Mouse (Mus musculus): ENCODE results near the gene Gm13285.
"Not testable (repeated sequence)": the region's sequence is repeated elsewhere in the genome, so short reads cannot be mapped to it uniquely, and the experiment has no call there.

Gm13285 gene

GRCm38 (mm10) chr4:88793936-88794675, 5.4 kb upstream of the Gm13285 start, which contains the start of gene Gm13275:
Gm13275 (plus strand) TSS chr4:88794487.
- peak; percentile 68 for DNase-seq (ENCODE audit: low spot score)

GRCm38 (mm10) chr4:88797097-88797496, 2.4 kb upstream of the Gm13285 start, which contains the start of gene Gm13279:
Gm13279 (plus strand) TSS chr4:88797397.
- DNase-seq (ENCODE audit: low spot score) = not testable (repeated sequence)

GRCm38 (mm10) chr4:88802954-88803353, 3.5 kb downstream of the Gm13285 start, which contains the start of gene Gm13287:
Gm13287 (plus strand) TSS chr4:88803254.
- not testable (repeated sequence) for DNase-seq (ENCODE audit: low spot score)

- DNase-seq (ENCODE audit: low spot score) = not testable (repeated sequence)
Measured at GRCm38 (mm10) chr4:88805231-88805630, 5.8 kb downstream of the Gm13285 start, which contains the start of gene Gm13288. Gm13288 (plus strand) TSS chr4:88805531.

GRCm38 (mm10) chr4:88805761-88806160, 6.3 kb downstream of the Gm13285 start:
- peak; percentile 19 for DNase-seq (ENCODE audit: low spot score)

GRCm38 (mm10) chr4:88815928-88816327, 16.5 kb downstream of the Gm13285 start, which contains the start of gene Ifna7:
Ifna7 (plus strand) TSS chr4:88816228.
- no peak for DNase-seq (ENCODE audit: low spot score)

GRCm38 (mm10) chr4:88819659-88820058, 20.2 kb downstream of the Gm13285 start, which contains the start of gene Ifna11:
Ifna11 (plus strand) TSS chr4:88819959.
- DNase-seq (ENCODE audit: low spot score) = no peak

DNA sequence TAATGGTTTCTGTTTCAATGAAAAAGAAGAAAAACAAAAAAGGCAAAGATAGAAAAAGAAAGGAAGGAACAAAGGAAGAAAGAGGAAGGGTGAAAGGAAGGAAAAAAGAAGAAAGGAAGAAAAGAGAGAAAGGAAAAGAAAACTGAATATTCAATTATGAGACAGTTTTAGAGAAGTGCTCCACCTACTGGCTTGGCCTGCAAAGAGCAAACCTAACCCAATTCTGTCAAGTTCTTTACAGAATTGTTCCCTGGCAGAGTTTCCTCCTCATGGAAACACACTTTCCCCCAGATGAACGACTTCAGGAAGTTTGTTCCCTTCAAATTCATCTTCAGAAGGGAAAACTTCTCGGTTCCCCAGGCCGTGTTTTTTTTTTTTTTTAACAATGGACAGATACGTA, 23.5 kb downstream of the Gm13285 start:
- DNase-seq (ENCODE audit: low spot score) = no peak

DNA sequence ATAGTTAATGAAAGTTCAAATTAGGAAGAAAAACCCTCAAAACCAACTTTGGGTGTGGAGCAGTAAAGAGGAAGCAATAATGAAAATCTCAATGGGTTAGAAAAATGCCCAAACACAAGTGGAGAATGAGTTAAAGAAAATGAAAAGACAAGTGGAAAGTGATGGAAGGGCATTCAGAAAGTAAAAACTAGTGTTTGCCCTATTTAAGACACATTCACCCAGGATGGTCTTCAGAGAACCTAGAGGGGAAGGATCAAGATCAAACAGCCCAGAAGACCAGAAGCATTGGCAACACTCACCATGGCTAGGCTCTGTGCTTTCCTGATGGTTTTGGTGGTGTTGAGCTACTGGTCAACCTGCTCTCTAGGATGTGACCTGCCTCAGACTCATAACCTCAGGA, 27.7 kb downstream of the Gm13285 start, which contains the start of gene Ifna6:
Gene Ifna6, plus strand, starts transcription at position 301 of the 400 bp plus-strand sequence.
- not testable (repeated sequence) for DNase-seq (ENCODE audit: low spot score)

DNA sequence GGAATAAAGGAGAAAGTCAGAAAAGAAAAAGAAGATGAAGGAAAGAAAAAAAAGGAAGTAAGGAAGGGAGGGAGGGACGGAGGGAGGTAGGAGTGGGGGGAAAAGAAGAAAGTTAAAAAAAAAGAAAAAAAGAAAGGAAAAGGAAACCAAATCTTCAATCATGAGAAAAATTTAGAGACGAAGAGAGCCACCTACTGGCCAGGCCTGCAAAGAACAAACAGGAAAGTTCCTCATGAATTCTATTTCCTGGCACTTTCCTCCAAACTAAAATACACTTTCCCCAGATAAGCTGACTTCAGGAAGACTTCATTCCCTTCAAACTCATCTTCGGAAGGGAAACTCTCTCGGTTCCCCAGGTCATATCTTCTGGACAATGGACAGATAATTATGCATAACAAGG, 31.1 kb downstream of the Gm13285 start:
- DNase-seq (ENCODE audit: low spot score) = peak; percentile 31

GRCm38 (mm10) chr4:88835225-88835624, 35.8 kb downstream of the Gm13285 start, which contains the start of gene Ifna5:
Ifna5 (plus strand) TSS chr4:88835525.
- not testable (repeated sequence) for DNase-seq (ENCODE audit: low spot score)

- no peak for DNase-seq (ENCODE audit: low spot score)
Measured at GRCm38 (mm10) chr4:88838828-88839227, 39.4 kb downstream of the Gm13285 start.

- no peak for DNase-seq (ENCODE audit: low spot score)
Measured at GRCm38 (mm10) chr4:88840058-88840457, 40.6 kb downstream of the Gm13285 start.

- DNase-seq (ENCODE audit: low spot score) = no peak
Measured at GRCm38 (mm10) chr4:88841438-88841911, 42.0 kb downstream of the Gm13285 start, which contains the start of gene Ifna4. Ifna4 (plus strand) TSS chr4:88841861.

DNA sequence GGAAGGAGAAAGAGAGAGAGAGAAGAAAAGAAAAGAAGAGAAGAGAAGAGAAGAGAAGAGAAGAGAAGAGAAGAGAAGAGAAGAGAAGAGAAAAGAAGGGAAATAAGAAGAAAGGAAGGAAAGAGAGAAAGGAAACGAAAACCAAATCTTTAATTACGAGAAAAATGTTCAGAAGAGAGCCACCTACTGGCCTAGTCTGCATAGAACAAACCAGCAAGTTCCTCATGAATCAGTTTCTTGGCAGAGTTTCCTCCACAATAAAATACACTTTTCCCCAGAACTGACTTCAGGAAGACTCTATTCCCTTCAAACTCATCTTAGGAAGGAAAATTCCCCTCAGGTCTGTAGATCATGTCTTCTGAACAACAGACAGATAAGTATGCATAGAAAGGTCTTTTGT, 45.9 kb downstream of the Gm13285 start:
- no peak for DNase-seq (ENCODE audit: low spot score)

- no peak for DNase-seq (ENCODE audit: low spot score)
Measured at GRCm38 (mm10) chr4:88849698-88850097, 50.2 kb downstream of the Gm13285 start, which contains the start of gene Ifna1. Ifna1 (plus strand) TSS chr4:88850087.
